Mouse (Mus musculus) limb, embryonic 10.5 days (tissue): ENCODE data around the gene Fam69a. TPM values are rescaled to one million over a fixed set of nuclear protein-coding genes. Genes with fewer than 3 reads are reported as not detected.

Source experiments
- DNase-seq: peaks from one replicate; pipeline ENCODE4 v3.0.0-alpha.2; 2017; ENCODE audit warnings: low spot score
- H3K27ac ChIP-seq: fragments of 300-500 bp; sonication (generic); 2 replicates; pipeline ENCODE4 v1.5.1; 2016; ENCODE audit warnings: mild to moderate bottlenecking
- H3K27me3 ChIP-seq: fragments of 300-500 bp; sonication (generic); 2 replicates; pipeline ENCODE4 v1.6.1; 2016; ENCODE audit warnings: low read depth, mild to moderate bottlenecking; ENCODE audit not compliant: poor library complexity, severe bottlenecking
- H3K36me3 ChIP-seq: fragments of 300-500 bp; sonication (generic); 2 replicates; pipeline ENCODE4 v1.6.1; 2016; ENCODE audit warnings: mild to moderate bottlenecking, moderate library complexity
- H3K4me1 ChIP-seq: fragments of 300-500 bp; sonication (generic); 2 replicates; pipeline ENCODE4 v1.6.1; 2016
- H3K4me3 ChIP-seq: fragments of 300-500 bp; sonication (generic); 2 replicates; pipeline ENCODE4 v1.5.1; 2016; ENCODE audit warnings: mild to moderate bottlenecking, moderate library complexity
- H3K9me3 ChIP-seq: fragments of 300-500 bp; sonication (generic); replicated peaks from 2 replicates; pipeline ENCODE4 v1.6.1; 2016; ENCODE audit warnings: mild to moderate bottlenecking
- WGBS: fragments of 180-500 bp; shearing (Covaris S2); methylation state at CpG from one replicate; pipeline ENCODE4 v1.1.7; 2016; 5-methylcytosine and 5-hydroxymethylcytosine counted together
- polyA plus RNA-seq: library from polyadenylated mRNA; unstranded; fragments of >200 nt; fragmentation: Nextera tagmentation; extraction: Ambion mirVana; gene quantifications from 2 replicates; pipeline ENCODE4 v1.2.1, GENCODE M21; 2016

Fam69a gene
- polyA plus RNA-seq, 1 experiment from 2014 or later, result 15.8 TPM

DNA sequence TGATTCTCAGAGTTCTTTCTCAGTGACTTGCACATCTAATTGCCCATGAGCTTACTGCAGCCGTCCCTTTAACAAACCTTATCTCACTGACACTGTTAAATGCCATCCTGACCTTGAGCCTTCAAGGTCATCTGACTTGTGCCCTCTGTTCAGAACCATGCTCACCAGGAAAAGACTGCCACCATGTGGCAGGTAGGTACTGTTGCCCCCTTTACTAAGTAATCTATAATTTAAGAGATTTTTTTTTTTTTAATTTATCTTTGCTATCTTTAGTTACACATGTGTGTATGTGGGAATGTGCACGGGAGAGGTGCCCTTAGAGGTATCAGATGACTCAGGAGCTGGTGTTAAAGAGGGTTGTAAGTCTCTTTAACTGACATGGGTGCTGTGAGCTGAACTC lies 18.2 kb upstream of the Fam69a start:
- Histone ChIP-seq H3K27me3 (no peaks in the 10 kb centered on the region), H3K27ac (no peak overlapping the region), H3K4me3 (no peak overlapping the region), H3K36me3 (no peaks in the 10 kb centered on the region), H3K9me3 (no peaks in the 10 kb centered on the region), H3K4me1 (no peaks in the 10 kb centered on the region)
- no peak for DNase-seq
- 53% methylated on average over 2 of the region's 2 CpGs for WGBS

DNA sequence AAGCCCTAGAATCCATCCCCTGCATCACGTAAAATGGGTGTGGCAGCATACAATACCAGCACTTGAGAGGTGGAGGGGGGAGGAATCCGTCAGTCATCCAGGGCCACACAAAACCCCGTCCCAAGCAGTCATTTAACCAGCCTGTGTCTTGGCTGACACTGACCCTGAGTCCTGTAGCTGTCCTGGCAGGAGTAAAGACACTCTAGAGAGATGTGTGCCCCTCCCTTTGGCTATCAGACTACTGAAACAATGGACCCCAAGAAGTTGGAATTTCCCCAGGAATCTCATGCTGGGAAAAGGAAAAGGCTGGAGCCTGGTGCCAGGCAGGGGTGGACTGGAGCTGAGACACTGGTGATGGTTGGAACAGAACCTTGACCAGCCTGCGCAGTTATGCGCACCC lies 15.8 kb upstream of the Fam69a start:
- 87% methylated on average over 5 of the region's 5 CpGs for WGBS
- Histone ChIP-seq H3K36me3 (no peaks in the 10 kb centered on the region), H3K4me3 (no peak overlapping the region), H3K27ac (no peak overlapping the region), H3K4me1 (no peaks in the 10 kb centered on the region), H3K9me3 (no peaks in the 10 kb centered on the region), H3K27me3 (no peaks in the 10 kb centered on the region)
- DNase-seq, result no peak

DNA sequence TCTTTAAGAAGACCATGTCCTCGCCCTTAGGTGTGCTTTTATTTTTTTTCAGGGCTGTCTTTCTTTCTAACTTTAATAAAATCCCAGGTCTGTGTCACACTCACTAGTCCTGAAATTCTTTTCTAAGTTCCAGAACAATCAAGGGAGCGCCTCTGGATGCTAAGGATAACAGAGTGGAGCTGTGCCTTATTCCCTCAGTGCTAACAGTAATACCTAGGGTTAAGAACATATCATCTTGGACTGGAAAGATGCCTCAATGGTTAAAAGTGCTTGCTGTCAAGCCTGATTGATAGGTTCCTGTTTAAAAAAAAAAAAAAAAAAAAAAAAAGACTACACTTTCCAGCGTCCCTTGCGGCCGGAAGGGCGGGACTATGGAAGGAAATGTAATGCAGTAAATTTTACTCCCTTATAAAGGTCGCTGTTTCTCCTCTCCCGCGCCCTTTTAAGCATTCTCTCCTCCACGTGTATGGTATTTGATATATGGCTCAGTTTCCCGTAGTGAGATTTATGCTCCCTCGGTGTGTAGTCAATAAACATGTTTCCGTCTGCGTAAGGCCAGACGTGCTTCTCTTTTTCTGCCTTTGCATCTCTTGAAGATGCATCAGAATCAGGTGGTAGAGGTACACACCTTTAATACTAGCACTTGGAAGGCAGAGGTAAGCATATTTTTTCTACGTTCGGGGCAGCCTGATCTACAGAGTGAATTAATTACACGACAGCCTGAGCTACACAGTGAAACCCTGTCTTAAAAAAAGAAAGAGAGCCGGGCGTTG lies 14.1 kb upstream of the Fam69a start:
- Histone ChIP-seq H3K9me3 (no peaks in the 10 kb centered on the region), H3K4me1 (no peaks in the 10 kb centered on the region), H3K27me3 (no peaks in the 10 kb centered on the region), H3K4me3 (peak overlapping the region; percentile 61), H3K27ac (peak overlapping the region; percentile 85), H3K36me3 (no peaks in the 10 kb centered on the region)
- peak; percentile 59 for DNase-seq
- 18% methylated on average over 20 of the region's 20 CpGs for WGBS

DNA sequence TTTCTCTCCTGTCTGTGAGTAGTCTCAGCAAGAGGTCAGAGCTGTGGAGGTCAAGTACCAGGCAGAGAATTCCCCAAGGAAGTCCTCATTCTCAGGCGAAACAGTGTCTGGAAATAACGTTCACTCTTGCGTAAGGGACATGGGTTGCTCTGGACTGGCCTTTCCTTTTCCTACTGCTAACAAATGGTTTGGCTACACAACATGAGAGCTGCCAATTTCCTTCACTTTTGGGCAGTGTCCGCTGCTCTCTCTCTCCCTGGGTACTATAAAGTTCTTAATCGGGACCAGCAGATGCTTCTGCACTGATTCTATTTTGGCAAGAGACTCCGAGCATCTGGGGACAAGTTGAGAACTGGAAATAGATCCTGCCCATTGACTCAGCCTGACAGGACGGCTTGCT lies 10.8 kb upstream of the Fam69a start:
- Histone ChIP-seq H3K27ac (no peak overlapping the region), H3K36me3 (no peaks in the 10 kb centered on the region), H3K4me3 (no peak overlapping the region), H3K9me3 (no peaks in the 10 kb centered on the region), H3K27me3 (no peaks in the 10 kb centered on the region), H3K4me1 (no peaks in the 10 kb centered on the region)
- no peak for DNase-seq
- 73% methylated on average over 7 of the region's 7 CpGs for WGBS

DNA sequence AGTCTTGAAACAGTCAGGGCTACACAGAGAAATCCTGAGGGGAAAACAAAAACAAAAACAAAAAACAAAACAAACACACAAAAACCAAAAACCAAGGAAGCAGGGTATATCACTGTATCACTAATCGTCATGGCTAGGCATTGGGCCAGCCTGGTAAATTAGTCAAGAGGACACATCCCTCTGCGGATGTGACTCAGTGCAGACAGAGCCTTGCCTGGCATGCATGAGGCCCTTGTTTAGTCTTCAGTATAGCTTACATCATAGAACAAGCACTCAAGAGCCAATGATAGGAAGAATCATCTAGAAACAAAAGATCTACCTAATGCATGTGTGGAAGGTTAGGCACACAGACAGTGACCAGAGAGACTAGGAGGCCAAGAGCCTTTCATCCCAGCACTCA lies 9.1 kb upstream of the Fam69a start:
- Histone ChIP-seq H3K4me3 (no peak overlapping the region), H3K27me3 (no peaks in the 10 kb centered on the region), H3K9me3 (no peaks in the 10 kb centered on the region), H3K27ac (no peak overlapping the region), H3K36me3 (no peaks in the 10 kb centered on the region), H3K4me1 (no peaks in the 10 kb centered on the region)
- 90% methylated on average over 2 of the region's 2 CpGs for WGBS
- no peak for DNase-seq

DNA sequence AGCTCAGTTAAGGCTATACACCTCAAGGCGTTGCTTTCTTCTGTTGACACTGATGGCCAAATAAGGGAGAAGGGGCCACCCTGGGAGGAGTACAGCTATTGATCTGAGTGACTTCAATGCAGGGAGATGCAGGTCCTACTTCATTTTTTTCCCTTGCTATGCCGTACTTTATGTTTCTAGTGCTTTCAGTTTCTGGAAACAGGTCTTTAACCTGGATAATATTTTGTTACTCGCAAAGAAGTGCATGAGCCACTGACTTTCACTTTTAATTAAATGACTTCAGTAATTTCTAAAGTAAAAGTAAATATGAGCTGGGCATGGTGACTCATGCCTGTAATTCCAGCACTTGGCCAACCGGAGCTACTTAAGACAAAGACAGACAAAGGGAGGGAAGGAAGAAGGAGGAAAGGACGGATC lies 958 bp upstream of the Fam69a start:
- DNase-seq, result peak; percentile 37
- peak overlapping the region; percentile 92 for H3K27ac ChIP-seq

DNA sequence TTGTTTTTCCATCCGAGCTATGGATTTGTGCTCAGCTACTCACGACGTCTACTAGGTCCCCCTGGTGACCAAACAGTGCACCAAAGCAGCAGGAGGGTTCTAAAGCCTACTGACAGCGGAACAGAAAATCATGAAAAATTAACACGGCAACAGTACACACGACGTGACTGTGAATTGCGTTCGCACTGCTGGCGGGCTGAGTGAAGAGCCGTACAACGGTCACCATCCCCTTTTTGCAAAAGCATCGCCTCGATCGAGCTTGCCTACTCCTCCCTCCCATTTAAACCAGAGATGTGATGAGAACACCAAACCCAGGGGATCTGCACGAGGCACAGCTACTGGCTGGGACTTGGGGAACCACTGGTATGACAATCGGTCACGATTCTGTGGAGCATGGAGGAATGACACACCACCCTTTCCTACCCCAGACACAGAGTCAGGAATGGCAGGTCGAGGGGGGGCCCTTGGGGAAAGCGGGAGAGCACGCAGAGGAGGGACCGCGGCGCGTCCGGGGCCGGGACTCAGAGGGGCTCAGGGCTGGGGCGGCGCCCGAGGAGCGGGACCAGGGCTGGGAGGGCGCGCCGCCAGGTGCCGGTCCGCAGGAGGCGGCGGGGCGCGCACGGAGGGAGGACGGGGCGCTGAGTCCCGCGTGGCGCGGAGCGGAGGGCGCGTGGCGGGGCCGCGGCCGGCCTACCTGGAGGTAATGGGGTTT lies 474 bp downstream of the Fam69a start:
- Histone ChIP-seq H3K36me3 (no peaks in the 10 kb centered on the region), H3K27me3 (no peaks in the 10 kb centered on the region), H3K27ac (peak overlapping the region; percentile 92), H3K4me1 (peaks cover 10% of the 10 kb centered on the region), H3K4me3 (peak overlapping the region; percentile 82), H3K9me3 (no peaks in the 10 kb centered on the region)
- 1% methylated on average over 47 of the region's 54 CpGs for WGBS
- DNase-seq, result peak; percentile 80

More for the DNA sequence above, 958 bp upstream of the Fam69a start:
- WGBS, result 38% methylated on average over 5 of the region's 5 CpGs
- H3K36me3 ChIP-seq, result no peaks in the 10 kb centered on the region
- no peaks in the 10 kb centered on the region for H3K9me3 ChIP-seq
- H3K27me3 ChIP-seq, result no peaks in the 10 kb centered on the region
- H3K4me1 ChIP-seq, result peaks cover 10% of the 10 kb centered on the region
- H3K4me3 ChIP-seq, result peak overlapping the region; percentile 82

DNA sequence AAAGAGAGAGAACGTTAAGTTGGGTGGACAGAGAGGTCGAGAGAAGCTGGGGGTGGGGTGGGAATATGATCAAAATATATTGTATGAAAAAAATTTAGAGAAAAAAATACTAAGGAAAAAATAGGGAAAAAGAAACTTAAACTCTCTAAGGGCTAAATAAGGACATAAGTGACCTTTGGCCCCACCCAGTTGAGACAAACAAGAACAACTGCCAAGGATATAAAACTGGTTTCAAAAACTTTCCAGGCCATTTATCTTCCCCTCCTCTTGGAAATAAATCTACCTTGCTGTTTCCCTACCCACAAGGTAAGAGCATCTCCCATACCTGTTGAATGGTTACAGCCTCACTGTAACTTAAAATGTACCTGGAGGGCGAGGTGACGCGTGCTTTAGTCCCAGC lies 2.9 kb downstream of the Fam69a start:
- peaks cover 10% of the 10 kb centered on the region for H3K4me1 ChIP-seq
- H3K4me3 ChIP-seq, result no peak overlapping the region
- 95% methylated on average over 5 of the region's 5 CpGs for WGBS
- H3K9me3 ChIP-seq, result no peaks in the 10 kb centered on the region
- H3K27ac ChIP-seq, result no peak overlapping the region
- no peaks in the 10 kb centered on the region for H3K36me3 ChIP-seq
- DNase-seq, result no peak
- no peaks in the 10 kb centered on the region for H3K27me3 ChIP-seq

DNA sequence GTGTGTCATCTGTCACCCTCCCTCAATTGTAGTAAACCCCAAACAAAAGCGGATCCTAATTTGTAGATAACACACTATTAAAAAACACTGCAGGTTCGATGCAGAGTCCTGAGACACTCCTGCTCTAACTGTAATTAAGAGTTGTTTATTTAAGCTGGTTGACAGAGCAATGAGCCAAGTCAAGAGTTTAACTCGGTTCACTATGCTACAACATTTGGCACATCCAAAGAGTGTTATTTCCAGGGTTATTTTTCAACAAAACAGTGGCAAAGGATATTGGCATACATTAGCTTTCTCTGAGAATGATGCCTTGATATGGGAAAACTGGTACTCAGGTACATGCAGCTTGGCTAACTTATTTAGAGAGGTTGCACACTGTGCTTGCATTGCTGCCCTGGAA lies 4.9 kb downstream of the Fam69a start:
- no peak overlapping the region for H3K27ac ChIP-seq
- H3K9me3 ChIP-seq, result no peaks in the 10 kb centered on the region
- H3K27me3 ChIP-seq, result no peaks in the 10 kb centered on the region
- no peak overlapping the region for H3K4me3 ChIP-seq
- WGBS, result 69% methylated on average over 3 of the region's 3 CpGs
- no peak for DNase-seq
- H3K4me1 ChIP-seq, result peaks cover 17% of the 10 kb centered on the region
- H3K36me3 ChIP-seq, result no peaks in the 10 kb centered on the region

DNA sequence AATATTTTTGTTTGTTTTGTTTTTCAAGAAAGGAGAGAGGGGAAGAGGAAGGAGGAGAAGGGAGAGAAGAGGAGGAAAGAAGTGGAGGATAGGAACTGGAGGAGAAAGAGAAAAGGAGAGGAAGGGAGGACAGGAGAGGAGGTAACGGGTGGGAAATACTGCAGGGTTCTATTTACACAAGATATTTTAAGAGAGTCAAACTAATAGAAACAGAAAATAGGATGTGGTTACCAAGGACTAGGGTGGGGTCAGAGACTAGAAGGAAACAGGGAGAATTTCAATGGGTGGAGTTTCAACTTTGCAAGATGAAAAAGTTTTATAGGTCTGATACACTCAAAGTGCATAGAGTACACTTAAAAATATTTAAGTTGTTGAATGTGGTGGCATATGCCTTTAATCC lies 7.0 kb downstream of the Fam69a start:
- 92% methylated on average over 1 of the region's 1 CpGs for WGBS
- no peak overlapping the region for H3K4me3 ChIP-seq
- no peaks in the 10 kb centered on the region for H3K9me3 ChIP-seq
- peaks cover 12% of the 10 kb centered on the region for H3K4me1 ChIP-seq
- H3K27me3 ChIP-seq, result no peaks in the 10 kb centered on the region
- DNase-seq, result no peak
- no peak overlapping the region for H3K27ac ChIP-seq
- H3K36me3 ChIP-seq, result no peaks in the 10 kb centered on the region

DNA sequence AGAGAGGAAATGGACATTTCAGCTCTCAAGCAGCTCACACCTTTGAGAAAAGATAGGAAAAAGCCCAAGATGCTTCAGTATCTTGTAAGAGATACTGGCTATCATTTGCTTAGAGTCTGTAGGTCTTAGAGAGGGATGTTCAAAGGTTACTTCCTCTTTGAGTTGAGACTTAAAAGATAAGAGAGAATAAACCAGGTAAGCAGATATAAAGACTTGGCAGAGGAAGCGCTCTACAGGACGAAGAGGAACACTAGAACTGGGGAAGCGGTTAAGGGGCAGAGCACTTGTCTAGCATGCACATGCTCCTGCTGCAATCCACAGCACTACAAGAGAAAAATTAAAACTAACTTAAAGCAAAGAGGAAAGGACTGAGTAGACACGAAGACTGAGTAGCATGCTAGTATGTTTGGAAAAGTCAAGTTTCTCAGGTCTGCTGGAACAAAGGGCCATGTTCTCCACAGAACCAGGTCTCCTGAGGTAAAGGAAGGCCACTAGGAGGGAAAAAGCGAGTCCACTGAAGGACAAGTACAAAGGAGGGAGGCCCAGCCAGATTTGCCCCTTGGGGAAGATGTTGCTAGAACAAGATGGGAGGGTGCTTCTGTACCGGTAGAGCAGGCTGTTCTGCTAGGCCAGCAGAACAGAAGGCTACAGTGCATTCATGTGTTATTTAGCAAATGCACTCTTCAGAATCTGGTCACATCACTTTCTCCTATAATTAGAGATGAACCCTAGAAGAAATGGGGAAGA lies 8.4 kb downstream of the Fam69a start:
- Histone ChIP-seq H3K27ac (no peak overlapping the region), H3K4me1 (peaks cover 14% of the 10 kb centered on the region), H3K36me3 (no peaks in the 10 kb centered on the region), H3K4me3 (no peak overlapping the region), H3K27me3 (no peaks in the 10 kb centered on the region), H3K9me3 (no peaks in the 10 kb centered on the region)
- WGBS, result 91% methylated on average over 6 of the region's 6 CpGs
- DNase-seq, result no peak

DNA sequence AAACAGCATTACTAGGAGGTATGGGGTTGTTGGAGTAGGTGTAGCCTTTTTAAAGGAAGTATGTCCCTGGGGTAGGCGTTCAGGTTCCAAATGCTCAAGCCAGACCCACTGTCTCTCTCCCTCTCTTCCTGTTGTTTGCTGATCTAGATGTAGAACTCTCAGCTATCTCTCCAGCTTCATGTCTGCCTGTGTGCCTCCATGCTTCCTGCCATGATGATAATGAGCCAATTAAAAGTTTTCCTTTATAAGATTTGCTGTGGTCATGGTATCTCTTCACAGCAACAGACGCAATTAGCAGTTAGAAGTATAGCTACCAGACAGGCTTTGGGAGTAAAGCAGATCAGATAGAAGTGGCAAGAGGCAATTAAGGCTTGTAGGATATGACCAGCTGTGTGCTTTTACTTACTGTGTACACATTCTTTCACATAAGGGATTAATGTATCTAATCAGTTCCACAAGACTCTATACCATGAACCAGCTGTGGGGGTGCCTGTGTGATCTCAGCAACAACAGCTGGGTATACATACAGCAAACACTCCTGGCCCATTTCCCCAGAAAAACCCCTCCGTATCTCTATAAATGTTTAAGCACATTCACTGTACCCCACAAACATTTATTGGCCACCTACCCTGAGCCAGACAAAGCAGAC lies 9.1 kb downstream of the Fam69a start:
- no peaks in the 10 kb centered on the region for H3K36me3 ChIP-seq
- no peak for DNase-seq
- 81% methylated on average over 3 of the region's 3 CpGs for WGBS
- no peaks in the 10 kb centered on the region for H3K27me3 ChIP-seq
- peaks cover 18% of the 10 kb centered on the region for H3K4me1 ChIP-seq
- no peaks in the 10 kb centered on the region for H3K9me3 ChIP-seq
- no peak overlapping the region for H3K4me3 ChIP-seq
- H3K27ac ChIP-seq, result no peak overlapping the region
